Mouse (Mus musculus) embryonic facial prominence, embryonic 11.5 days (tissue): ENCODE data around the gene Nisch. TPM values are rescaled to one million over a fixed set of nuclear protein-coding genes. Genes with fewer than 3 reads are reported as not detected.

Experiments
- ATAC-seq: fragments of 200-750 bp; cut with Nextera tagmentation; replicated peaks from 2 replicates; pipeline ENCODE4 v1.8.0; 2017; ENCODE audit warnings: low read depth; ENCODE audit not compliant: insufficient number of reproducible peaks, low FRiP score, low TSS enrichment
- DNase-seq: peaks from one replicate; pipeline ENCODE4 v3.0.0-alpha.2; 2015; ENCODE audit warnings: low spot score
- H3K27ac ChIP-seq: fragments of 300-500 bp; sonication (generic); replicated peaks from 2 replicates; pipeline ENCODE4 v1.5.1; 2014; ENCODE audit warnings: mild to moderate bottlenecking, low read depth, low read length, control low read depth
- H3K27me3 ChIP-seq: fragments of 300-500 bp; sonication (generic); 2 replicates; pipeline ENCODE4 v1.6.1; 2014; ENCODE audit warnings: mild to moderate bottlenecking, low read length, moderate library complexity, mixed read lengths; ENCODE audit not compliant: control insufficient read depth, insufficient read depth
- H3K36me3 ChIP-seq: fragments of 300-500 bp; sonication (generic); replicated peaks from 2 replicates; pipeline ENCODE4 v1.6.1; 2014; ENCODE audit warnings: low read depth, mild to moderate bottlenecking, low read length, moderate library complexity, mixed read lengths; ENCODE audit not compliant: control insufficient read depth, insufficient read depth
- H3K4me1 ChIP-seq: fragments of 300-500 bp; sonication (generic); 2 replicates; pipeline ENCODE4 v1.6.1; 2014; ENCODE audit warnings: low read length, mixed read lengths; ENCODE audit not compliant: control insufficient read depth, insufficient read depth
- H3K4me2 ChIP-seq: fragments of 300-500 bp; sonication (generic); 2 replicates; pipeline ENCODE4 v1.6.1; 2014; ENCODE audit warnings: low read depth, mild to moderate bottlenecking, control low read depth, low read length, moderate library complexity
- H3K4me3 ChIP-seq: fragments of 300-500 bp; sonication (generic); 2 replicates; pipeline ENCODE4 v1.5.1; 2014; ENCODE audit warnings: low read depth, low read length, control low read depth
- H3K9ac ChIP-seq: fragments of 300-500 bp; sonication (generic); replicated peaks from 2 replicates; pipeline ENCODE4 v1.6.1; 2014; ENCODE audit warnings: mild to moderate bottlenecking, control low read depth, low read length
- H3K9me3 ChIP-seq: fragments of 300-500 bp; sonication (generic); replicated peaks from 2 replicates; pipeline ENCODE4 v1.6.1; 2016; ENCODE audit warnings: mild to moderate bottlenecking, low read length, inconsistent platforms, mixed read lengths; ENCODE audit not compliant: control insufficient read depth
- WGBS: fragments of 180-500 bp; shearing (Covaris S2); extraction: QIAGEN DNeasy Blood & Tissue Kit; methylation state at CpG from one replicate; pipeline ENCODE4 v1.1.7; 2014; 5-methylcytosine and 5-hydroxymethylcytosine counted together
- polyA plus RNA-seq: library from polyadenylated mRNA; unstranded; fragments of >200 nt; fragmentation: Nextera tagmentation; extraction: Ambion mirVana; gene quantifications from 2 replicates; pipeline ENCODE4 v1.2.1, GENCODE M21; 2014

Gene Nisch
- polyA plus RNA-seq, 1 experiment from 2014 or later, result 270 TPM

DNA sequence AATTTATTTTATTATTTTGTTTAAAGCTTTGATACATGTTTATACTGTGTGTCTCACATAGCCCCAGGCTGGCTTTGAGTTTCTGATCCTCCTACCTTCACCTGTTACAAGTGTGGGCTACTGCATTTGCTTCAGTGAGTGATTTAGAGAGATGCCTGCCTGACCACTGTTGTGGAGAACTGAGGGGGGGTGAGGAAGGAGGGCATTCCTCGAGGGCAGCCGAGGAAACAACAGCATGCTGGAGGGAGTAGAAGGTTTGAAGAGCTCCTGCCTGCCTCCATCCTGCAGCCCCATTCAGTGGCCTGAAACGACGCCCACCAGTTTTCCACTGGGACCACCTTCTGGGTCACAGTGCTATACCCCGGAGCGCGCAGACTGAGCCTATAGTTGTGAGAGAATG lies 51.3 kb downstream of the Nisch start:
- 66% methylated on average over 7 of the region's 7 CpGs for WGBS

DNA sequence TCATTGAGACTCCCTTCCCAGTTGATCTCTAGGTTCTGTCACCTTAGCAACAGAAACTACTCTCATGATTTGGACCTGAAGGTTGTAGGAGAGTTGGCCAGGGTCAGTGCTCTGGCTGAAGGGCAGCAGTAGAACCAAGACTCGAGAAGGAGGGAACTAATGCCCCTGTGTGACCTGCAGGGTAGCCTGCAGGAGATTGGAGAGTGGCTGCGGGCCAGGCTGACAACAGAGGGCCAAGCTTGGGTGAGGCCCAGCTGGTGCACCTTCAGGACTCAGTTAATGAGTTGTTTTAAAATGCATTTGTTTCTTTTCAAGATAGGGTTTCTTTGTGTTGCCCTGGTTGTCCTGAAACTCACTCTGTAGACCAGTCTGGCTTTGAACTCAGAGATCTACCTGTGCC lies 51.7 kb downstream of the Nisch start:
- no peak overlapping the region for H3K4me2 ChIP-seq
- no peak overlapping the region for H3K27ac ChIP-seq
- no peaks in the 10 kb centered on the region for H3K4me1 ChIP-seq
- H3K9me3 ChIP-seq, result no peaks in the 10 kb centered on the region
- no peak overlapping the region for H3K4me3 ChIP-seq
- H3K27me3 ChIP-seq, result no peaks in the 10 kb centered on the region
- H3K36me3 ChIP-seq, result no peaks in the 10 kb centered on the region
- no peak for ATAC-seq
- H3K9ac ChIP-seq, result no peak overlapping the region
- no peak for DNase-seq
- WGBS, result 62% methylated on average over 2 of the region's 2 CpGs

More for the DNA sequence above, 51.3 kb downstream of the Nisch start:
- Histone ChIP-seq H3K9ac (no peak overlapping the region), H3K36me3 (no peaks in the 10 kb centered on the region), H3K4me2 (no peak overlapping the region), H3K27me3 (no peaks in the 10 kb centered on the region), H3K4me3 (no peak overlapping the region), H3K9me3 (no peaks in the 10 kb centered on the region), H3K4me1 (no peaks in the 10 kb centered on the region), H3K27ac (no peak overlapping the region)
- DNase-seq, result no peak
- no peak for ATAC-seq

DNA sequence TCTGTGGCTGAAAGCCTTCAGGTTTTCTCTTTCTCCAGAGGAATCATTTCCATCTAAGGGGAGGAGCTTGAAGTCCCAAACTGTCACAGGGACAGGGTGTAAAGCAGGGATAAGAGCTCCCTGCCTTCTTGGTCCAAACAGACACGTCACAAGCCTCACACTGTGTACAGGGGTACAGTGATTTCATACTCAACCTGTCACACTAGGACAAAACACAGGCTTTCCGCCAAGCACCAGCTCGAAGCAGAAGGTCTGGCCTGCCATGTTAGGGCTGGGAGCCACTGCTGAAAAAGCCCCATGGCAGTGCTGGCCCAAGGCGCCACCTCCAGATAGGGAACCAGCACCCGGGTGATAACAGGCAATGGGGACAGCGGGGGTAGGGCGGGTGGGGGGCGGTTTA lies 52.7 kb downstream of the Nisch start:
- Histone ChIP-seq H3K27ac (no peak overlapping the region), H3K36me3 (no peaks in the 10 kb centered on the region), H3K4me2 (no peak overlapping the region), H3K9ac (no peak overlapping the region), H3K4me3 (no peak overlapping the region), H3K9me3 (no peaks in the 10 kb centered on the region), H3K4me1 (no peaks in the 10 kb centered on the region), H3K27me3 (no peaks in the 10 kb centered on the region)
- DNase-seq (no peak), ATAC-seq (no peak)
- WGBS, result 82% methylated on average over 8 of the region's 8 CpGs

DNA sequence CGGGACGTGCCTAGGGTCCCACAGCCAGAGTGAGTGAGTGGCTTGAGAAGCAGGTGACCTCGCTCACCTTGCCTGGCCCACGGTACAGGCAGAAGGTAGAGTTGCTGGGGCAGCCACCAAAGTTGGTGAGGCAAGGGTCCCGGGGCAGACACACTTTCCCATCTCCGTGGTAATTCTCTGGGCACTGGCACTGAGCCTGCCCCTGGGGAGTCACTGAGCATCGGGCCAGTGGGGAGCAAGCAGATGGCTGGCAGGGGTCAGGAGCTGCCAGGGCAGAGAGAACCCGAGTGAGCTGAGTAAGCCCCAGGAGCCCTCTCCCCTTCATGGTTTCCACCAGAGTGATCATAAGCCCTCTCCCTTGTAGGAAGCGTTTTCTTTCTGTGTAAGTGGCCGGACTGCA lies 55.1 kb downstream of the Nisch start:
- Histone ChIP-seq H3K4me1 (no peaks in the 10 kb centered on the region), H3K27me3 (no peaks in the 10 kb centered on the region), H3K4me2 (no peak overlapping the region), H3K27ac (no peak overlapping the region), H3K4me3 (no peak overlapping the region), H3K9me3 (no peaks in the 10 kb centered on the region), H3K9ac (no peak overlapping the region), H3K36me3 (no peaks in the 10 kb centered on the region)
- ATAC-seq (no peak), DNase-seq (no peak)
- 79% methylated on average over 10 of the region's 10 CpGs for WGBS

DNA sequence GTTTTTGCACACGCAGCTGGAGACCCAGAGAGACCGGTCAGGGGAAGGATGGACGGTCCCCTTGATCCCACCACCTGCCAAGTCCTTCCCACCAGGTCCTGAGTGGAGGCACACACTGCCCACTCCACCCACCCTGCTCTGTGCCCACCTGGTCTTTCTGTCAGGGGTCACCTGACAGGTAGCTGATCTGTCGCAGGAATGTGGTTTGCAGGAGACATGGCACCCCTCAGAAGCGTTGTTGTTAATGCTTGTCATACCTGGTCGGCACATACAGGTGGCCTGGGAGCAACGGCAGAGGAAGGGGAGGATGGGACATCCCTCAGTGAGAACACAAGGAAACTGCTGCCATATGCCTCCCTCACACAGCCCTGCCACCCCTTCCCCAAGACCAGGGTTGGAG lies 55.6 kb downstream of the Nisch start:
- Histone ChIP-seq H3K36me3 (no peaks in the 10 kb centered on the region), H3K27ac (no peak overlapping the region), H3K4me3 (no peak overlapping the region), H3K27me3 (no peaks in the 10 kb centered on the region), H3K9me3 (no peaks in the 10 kb centered on the region), H3K4me1 (no peaks in the 10 kb centered on the region), H3K9ac (no peak overlapping the region), H3K4me2 (no peak overlapping the region)
- WGBS, result 89% methylated on average over 7 of the region's 7 CpGs
- no peak for ATAC-seq
- no peak for DNase-seq

DNA sequence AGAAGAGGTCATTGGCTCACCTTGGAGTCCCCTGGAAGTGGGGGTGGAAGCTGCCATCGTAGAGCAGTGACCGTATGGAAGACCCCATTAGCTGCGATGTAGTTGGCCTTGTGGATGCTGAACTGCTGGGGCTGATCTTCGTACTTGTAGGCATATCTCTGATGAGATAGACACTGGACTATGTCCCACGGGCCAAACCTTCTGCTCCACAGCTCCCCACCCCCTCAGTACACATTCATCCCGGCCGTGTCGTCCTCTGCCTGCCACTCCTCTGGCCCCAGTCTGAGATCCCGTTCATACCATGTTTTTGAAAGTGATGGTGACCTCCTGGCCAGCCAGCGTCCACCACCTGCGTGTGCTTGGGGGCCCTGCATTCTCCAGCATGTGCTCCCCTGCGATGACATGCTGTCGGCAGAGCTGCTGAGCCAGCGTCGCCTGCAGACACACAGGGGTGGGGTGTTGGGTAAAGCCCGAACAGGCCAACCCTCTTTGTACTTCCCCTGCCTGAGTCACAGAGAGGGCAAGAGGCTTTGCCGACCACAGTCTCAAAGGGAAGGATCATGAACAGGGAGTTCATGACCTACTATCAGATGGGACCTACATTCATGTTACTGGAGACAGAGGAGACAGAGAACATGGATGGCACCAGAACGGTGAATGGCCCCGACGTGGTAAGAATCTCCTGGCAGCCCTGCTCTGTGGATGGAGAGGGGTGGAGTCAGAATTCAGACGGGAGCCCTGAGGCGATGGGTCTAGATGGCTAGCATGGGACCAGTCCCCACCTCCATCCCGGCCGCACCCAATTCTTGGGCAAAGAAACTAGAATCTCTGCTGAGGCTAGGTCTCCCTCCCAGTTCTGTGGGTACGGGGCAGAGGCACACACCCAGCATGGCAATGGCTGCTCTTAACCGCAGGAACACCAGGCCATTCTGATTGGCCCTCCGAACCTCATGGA lies 56.3 kb downstream of the Nisch start:
- H3K27me3 ChIP-seq, result no peaks in the 10 kb centered on the region
- no peaks in the 10 kb centered on the region for H3K4me1 ChIP-seq
- H3K9me3 ChIP-seq, result no peaks in the 10 kb centered on the region
- H3K9ac ChIP-seq, result no peak overlapping the region
- ATAC-seq (no peak), DNase-seq (no peak)
- WGBS, result 78% methylated on average over 27 of the region's 27 CpGs
- no peaks in the 10 kb centered on the region for H3K36me3 ChIP-seq
- no peak overlapping the region for H3K4me2 ChIP-seq
- no peak overlapping the region for H3K27ac ChIP-seq
- H3K4me3 ChIP-seq, result no peak overlapping the region

DNA sequence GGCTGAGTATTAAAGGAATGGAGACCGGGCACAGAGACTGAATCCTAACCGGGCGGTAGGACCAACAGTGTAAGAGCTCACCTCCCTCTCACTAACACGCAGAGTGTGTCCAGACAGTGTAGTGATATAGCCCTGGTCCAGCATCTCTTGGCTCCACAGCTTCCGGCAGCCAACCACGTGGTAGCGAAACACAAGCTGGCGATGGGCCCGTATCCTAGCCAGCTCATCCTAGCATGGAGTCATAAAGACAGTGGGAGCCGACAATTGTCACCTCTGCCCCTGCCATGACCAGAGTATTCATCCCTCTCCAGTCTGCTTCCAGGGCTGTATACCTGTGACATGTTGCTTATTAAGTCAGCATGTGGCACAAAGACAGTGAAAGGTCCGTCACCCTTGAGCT lies 71.1 kb downstream of the Nisch start:
- 92% methylated on average over 11 of the region's 11 CpGs for WGBS
- Histone ChIP-seq H3K36me3 (peaks cover 6% of the 10 kb centered on the region), H3K4me1 (no peaks in the 10 kb centered on the region), H3K4me3 (no peak overlapping the region), H3K9me3 (no peaks in the 10 kb centered on the region), H3K27ac (no peak overlapping the region), H3K4me2 (no peak overlapping the region), H3K27me3 (no peaks in the 10 kb centered on the region), H3K9ac (no peak overlapping the region)
- no peak for DNase-seq
- no peak for ATAC-seq

DNA sequence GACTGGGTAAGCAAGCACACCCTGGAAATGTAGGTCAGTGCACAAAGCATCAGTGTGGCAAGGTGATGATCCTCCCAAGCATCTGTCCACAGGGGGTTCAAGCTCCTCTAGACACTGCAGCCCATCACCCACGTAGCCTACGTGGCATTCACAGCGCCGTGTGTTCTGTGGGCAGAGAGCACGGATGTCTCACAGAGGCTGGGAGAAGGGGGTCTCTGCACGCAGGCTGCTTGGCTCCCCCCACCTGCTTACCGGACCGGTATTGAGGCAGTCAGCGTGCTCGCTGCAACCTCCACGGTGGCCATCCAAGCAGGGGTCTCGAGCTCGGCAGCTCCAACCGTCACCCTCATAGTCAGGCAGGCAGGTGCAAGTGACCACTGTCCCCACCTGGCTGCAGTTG lies 75.7 kb downstream of the Nisch start:
- H3K36me3 ChIP-seq, result peaks cover 40% of the 10 kb centered on the region
- no peaks in the 10 kb centered on the region for H3K27me3 ChIP-seq
- no peak overlapping the region for H3K4me2 ChIP-seq

More for the DNA sequence above, 75.7 kb downstream of the Nisch start:
- H3K27ac ChIP-seq, result no peak overlapping the region
- H3K4me3 ChIP-seq, result no peak overlapping the region
- DNase-seq (no peak), ATAC-seq (no peak)
- WGBS, result 94% methylated on average over 14 of the region's 14 CpGs
- H3K4me1 ChIP-seq, result no peaks in the 10 kb centered on the region
- no peaks in the 10 kb centered on the region for H3K9me3 ChIP-seq
- H3K9ac ChIP-seq, result no peak overlapping the region
